Mouse (Mus musculus) R1 (cell line): Measurements from ENCODE around the gene Ceacam1.
A peak's percentile ranks its signal among the peaks of the same experiment; 100 is the strongest.
"Not testable (repeated sequence)": the region's sequence is repeated elsewhere in the genome, so short reads cannot be mapped to it uniquely, and the experiment has no call there.

Source experiments
- DNase-seq: peaks from one replicate; pipeline ENCODE4 v3.0.0-alpha.2; 2018; ENCODE audit warnings: low read depth, low spot score

The Ceacam1 gene

GRCm38 (mm10) chr7:25477091-25477751, at the start of gene Ceacam1:
TSS of gene Ceacam1 (minus strand) at chr7:25477603.
- peak; percentile 70 for DNase-seq

- DNase-seq: not testable (repeated sequence)
Measured at GRCm38 (mm10) chr7:25516070-25516777, 38.8 kb upstream of the Ceacam1 start.

DNA sequence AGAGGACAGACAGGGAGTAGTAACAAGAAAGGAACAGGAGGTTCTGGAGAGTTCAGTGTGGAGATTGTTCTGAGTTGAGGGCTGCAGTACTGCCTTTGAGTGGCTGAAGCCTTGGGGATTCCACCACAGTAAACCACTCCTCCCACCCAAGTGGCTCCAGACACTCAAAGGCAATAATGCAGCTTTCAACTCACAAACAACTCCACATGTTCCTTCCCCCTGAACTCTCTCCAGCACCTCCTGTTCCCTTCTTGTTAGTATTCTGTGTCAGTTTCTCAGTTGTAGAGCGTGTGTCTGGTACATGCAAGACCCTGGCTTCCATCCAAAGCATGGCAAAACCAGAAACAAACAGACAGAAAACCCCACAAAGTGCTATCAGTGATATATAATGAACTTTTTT, 38.3 kb upstream of the Ceacam1 start:
- DNase-seq: not testable (repeated sequence)

DNA sequence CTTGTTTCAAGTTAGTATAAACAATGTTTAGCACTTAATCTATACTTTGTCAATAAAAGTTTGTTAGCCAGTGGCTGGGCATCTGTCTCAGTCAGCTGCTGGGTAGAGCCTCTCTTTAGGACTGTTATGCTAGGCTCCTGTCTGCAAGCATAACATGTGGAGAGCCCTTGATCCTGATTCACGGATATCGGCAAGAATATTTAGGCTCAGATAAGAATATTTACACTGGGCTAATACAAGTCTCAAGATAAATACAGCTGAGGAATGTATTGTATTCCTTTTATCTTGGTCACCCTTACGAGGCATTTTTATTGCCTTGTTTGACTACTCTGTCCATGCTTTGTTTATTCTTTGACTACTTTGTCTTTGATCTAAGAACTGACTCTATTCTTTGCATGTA, 32.5 kb upstream of the Ceacam1 start:
- no peak for DNase-seq

DNA sequence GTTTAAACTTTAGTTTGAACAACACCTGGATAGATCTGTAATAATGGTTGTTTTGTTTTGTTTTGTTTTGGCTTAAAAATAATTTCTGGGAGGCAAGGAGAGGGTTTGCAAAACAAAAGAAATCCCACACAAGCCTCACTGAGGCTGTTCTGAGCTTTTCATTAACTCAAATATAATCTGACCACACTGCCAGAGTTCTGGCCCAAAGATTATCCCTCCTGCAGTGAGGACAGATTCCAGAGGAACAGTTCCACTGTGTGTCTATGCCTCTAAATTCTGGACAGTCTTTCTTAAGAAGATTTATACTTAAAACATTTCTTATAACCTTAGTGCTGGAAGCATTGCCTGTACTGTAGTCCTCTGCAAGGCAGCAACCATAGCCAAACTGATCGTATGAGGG, 17.2 kb upstream of the Ceacam1 start:
- DNase-seq: no peak

GRCm38 (mm10) chr7:25490698-25491097, 13.3 kb upstream of the Ceacam1 start:
- DNase-seq: not testable (repeated sequence)

DNA sequence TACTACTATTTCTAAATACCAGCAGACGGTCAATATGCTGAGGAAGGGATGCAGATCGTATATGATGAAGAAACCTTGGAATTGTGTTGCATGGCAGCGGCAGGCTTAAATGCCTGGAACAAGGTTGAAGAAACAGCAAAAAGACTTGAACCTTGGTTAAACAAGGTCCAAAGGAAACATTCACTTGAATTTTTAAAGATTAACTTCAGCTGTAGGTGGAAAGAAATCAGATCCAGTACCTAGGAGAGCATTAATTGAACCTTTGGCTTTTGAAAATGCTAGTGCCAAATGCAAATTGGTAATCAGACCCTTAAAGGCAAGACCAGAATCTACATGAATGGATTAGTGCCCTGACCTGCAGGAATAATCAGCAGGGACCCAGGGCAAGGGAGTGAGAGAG, 12.0 kb upstream of the Ceacam1 start:
- DNase-seq: not testable (repeated sequence)

- DNase-seq: no peak
Measured at GRCm38 (mm10) chr7:25486186-25486585, 8.8 kb upstream of the Ceacam1 start.

- no peak for DNase-seq
Measured at GRCm38 (mm10) chr7:25485061-25485460, 7.7 kb upstream of the Ceacam1 start.

DNA sequence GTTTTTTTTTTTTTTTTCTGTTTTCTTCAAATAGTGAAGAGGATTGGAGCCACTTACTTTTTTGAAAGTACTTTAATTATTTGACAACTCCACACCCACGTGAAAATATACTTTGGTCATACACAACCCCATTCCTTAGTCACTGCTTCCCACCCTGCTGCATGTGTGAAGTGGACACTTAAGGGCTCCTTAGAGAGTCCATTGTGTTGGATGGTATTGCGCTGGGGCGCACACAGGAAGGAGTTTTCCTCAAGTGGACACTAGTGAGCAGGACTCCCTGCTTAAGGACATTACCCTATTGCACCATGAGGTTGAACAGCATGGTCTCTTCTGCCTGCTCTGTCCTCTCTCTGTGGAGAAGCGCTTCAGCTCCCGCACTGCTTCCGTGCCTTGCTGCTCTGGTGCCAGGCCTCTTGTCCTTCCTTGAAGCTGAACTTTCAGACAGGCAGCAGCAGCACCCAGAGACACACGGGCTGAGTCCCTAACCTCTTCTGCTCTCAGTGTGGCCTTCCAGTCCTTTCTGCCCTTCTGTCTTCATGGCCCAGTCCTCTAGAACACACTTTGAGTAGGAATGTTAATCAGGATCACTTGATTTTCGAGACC, 5.8 kb upstream of the Ceacam1 start:
- DNase-seq: no peak

- peak; percentile 76 for DNase-seq
Measured at GRCm38 (mm10) chr7:25480791-25481190, 3.4 kb upstream of the Ceacam1 start.

- DNase-seq: peak; percentile 45
Measured at GRCm38 (mm10) chr7:25479440-25479839, 2.0 kb upstream of the Ceacam1 start.

DNA sequence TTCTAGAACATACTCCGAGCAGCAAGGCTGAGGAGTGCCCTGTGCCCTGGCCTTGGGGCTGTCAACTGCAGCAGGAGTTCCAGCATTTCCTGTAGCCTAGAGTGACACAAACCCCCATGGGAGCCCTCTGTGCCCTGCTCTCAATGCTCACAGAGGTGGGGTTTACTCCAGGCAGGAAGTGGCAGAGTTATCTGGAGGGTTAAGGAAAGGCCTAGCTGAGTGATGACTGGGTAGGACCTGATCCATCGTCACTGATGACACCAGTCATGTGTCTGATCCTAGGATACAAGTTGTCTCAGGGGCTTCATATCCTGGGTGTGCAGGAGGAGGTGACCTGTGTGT, 320 bp upstream of the Ceacam1 start:
- DNase-seq: not testable (repeated sequence)

DNA sequence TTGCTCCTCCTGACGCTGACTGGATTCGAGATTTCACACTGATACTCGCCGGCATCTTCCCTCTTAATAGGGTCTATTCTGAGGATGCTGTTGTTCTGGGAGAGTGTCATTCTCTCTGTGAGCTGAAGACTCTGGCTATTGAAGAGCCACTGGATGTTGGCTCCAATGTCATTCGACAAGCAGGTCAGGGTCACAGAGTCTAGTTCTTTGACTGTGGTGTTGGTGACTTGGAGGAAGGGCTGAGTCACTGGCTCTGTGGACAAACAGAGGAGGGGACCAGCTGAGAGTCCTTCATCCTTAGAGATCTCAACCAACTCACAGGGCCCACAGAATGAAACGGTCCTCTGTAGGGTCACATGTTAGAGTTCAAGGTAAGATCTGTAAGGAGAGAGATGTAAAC, 5.6 kb downstream of the Ceacam1 start:
- not testable (repeated sequence) for DNase-seq

DNA sequence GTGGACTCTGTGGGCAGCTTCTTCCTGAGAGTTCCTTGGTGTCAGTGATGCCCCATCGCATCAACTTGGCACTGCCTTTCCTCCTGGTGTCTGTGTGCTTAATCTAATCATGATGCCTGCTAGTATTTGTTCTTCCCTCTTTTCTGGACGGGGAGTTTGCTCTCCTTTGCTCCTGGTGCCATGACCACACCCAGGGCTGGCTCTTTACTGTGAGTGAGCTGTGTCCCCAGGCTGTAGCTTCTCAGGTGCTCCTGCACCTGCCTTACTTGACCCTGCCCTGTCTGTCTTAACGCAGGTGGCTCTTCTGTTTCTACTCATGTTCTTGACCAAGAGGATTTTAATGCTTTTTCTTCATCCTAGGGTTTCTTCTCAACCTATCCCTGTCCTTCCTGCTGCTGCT, 11.8 kb downstream of the Ceacam1 start:
- DNase-seq: not testable (repeated sequence)

- DNase-seq: no peak
Measured at GRCm38 (mm10) chr7:25465010-25465409, 12.4 kb downstream of the Ceacam1 start.

- not testable (repeated sequence) for DNase-seq
Measured at GRCm38 (mm10) chr7:25462033-25462337, 15.4 kb downstream of the Ceacam1 start.

- not testable (repeated sequence) for DNase-seq
Measured at GRCm38 (mm10) chr7:25461336-25462032, 15.9 kb downstream of the Ceacam1 start.

DNA sequence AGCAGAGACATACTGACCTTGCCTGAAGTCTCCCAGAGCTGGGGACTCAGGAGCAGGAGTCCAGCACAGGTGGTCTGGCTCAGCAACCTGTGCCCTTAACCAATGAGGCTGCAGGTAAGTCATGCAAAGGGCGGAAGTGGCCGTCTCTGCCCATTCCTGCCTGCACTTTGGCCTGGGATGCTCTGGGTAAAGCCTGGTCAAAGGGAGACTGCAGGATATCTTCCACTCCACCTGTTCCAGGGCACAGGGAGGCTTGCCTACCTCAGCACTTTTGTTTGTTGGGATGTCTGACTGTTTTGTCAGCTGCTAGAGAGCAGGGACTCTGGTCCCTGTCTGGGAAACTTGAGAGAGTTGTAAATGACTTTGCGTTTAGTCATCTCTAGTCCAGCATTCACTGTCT, 25.3 kb downstream of the Ceacam1 start:
- DNase-seq: no peak

GRCm38 (mm10) chr7:25449913-25450890, 27.2 kb downstream of the Ceacam1 start:
- peak; percentile 21 for DNase-seq

DNA sequence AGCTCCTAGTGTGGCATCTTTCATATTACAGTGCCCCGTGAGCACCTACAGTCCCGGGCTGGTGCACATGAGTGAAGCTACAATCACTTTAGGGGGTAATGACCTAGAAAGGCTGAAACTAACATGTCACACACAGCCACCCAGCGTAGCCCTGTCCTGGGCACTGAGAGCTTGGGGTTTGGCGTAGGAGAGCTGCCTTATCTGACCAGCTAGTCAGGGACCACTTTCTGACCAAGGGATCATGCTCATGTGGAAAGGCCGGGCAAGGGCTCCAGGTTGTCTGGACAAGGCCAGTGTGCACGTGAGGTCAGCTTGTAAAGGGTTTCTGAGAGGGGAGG, 36.6 kb downstream of the Ceacam1 start:
- DNase-seq: no peak
